35 mouse cellular contexts compared by ENCODE assay signal in genomic region chr11:121348166-121348565, GRCm38 (mm10).
"Had no signal": no experiment of that assay in that cellular context is flagged by ENCODE, and none has a peak within 500 bp of the region (broad histone marks: within the 10 kb centered on the region; RNA-seq: fewer than 3 reads in every experiment).

No protein-coding gene starts in this region.

- H3K27ac ChIP-seq: heart, embryonic 10.5 days; heart, embryonic 13.5 days; hindbrain, embryonic 10.5 days; hindbrain, embryonic 12.5 days; hindbrain, embryonic 13.5 days; hindbrain, embryonic 14.5 days; hindbrain, embryonic 15.5 days; hindbrain, postnatal 0 days; intestine, embryonic 15.5 days; kidney, embryonic 15.5 days; kidney, postnatal 0 days; layer of hippocampus, adult 2 months had no signal

- ATAC-seq: hindbrain, embryonic 16.5 days; hindbrain, postnatal 0 days; inflammation-experienced regulatory T-cells, adult 6 months; intestine, embryonic 15.5 days; intestine, embryonic 16.5 days; intestine, postnatal 0 days had no signal

- H3K9me3 ChIP-seq: heart, embryonic 10.5 days; heart, embryonic 12.5 days; heart, embryonic 13.5 days; heart, embryonic 15.5 days; hindbrain, embryonic 10.5 days; hindbrain, embryonic 12.5 days; hindbrain, embryonic 13.5 days; hindbrain, embryonic 15.5 days; intestine, embryonic 15.5 days; kidney, embryonic 15.5 days had no signal

- H3K27me3 ChIP-seq: heart, embryonic 12.5 days; heart, embryonic 13.5 days; heart, embryonic 15.5 days; hindbrain, embryonic 12.5 days; hindbrain, embryonic 13.5 days; hindbrain, embryonic 15.5 days; intestine, embryonic 15.5 days; kidney, embryonic 15.5 days had no signal

- H3K4me3 ChIP-seq: heart, embryonic 10.5 days; heart, embryonic 12.5 days; heart, embryonic 13.5 days; heart, embryonic 15.5 days; hindbrain, embryonic 10.5 days; hindbrain, embryonic 12.5 days; hindbrain, embryonic 13.5 days; hindbrain, embryonic 15.5 days; intestine, embryonic 15.5 days; kidney, embryonic 15.5 days; layer of hippocampus, adult 2 months had no signal

- H3K9ac ChIP-seq: heart, embryonic 12.5 days; heart, embryonic 13.5 days; heart, embryonic 15.5 days; hindbrain, embryonic 12.5 days; hindbrain, embryonic 13.5 days; hindbrain, embryonic 14.5 days; hindbrain, embryonic 15.5 days; intestine, embryonic 15.5 days; kidney, embryonic 15.5 days had no signal

- DNase-seq: heart, postnatal 10 days; heart, postnatal 14 days; heart, postnatal 36 days; heart, postnatal 4 days; kidney, adult 11 months; kidney, adult 18-20 months; kidney, adult 2 months; kidney, adult 8-10 months; kidney, adult 9 months; kidney, postnatal 10 days; kidney, postnatal 14 days; kidney, postnatal 25 days; kidney, postnatal 36 days; kidney, postnatal 4 days; layer of hippocampus, adult 9-11 months; layer of hippocampus, postnatal 36 days had no signal

- H3K4me2 ChIP-seq: heart, embryonic 11.5 days; heart, embryonic 12.5 days; heart, embryonic 13.5 days; heart, embryonic 15.5 days; hindbrain, embryonic 12.5 days; hindbrain, embryonic 13.5 days; hindbrain, embryonic 14.5 days; hindbrain, embryonic 15.5 days; intestine, embryonic 15.5 days; kidney, embryonic 15.5 days had no signal
